Mouse (Mus musculus): ENCODE measurements around the gene Ssna1. TPM values are rescaled to one million over a fixed set of nuclear protein-coding genes. Genes with fewer than 3 reads are reported as not detected.

The Ssna1 gene
- polyA plus RNA-seq, 2 experiments = 135 to 267 TPM

DNA sequence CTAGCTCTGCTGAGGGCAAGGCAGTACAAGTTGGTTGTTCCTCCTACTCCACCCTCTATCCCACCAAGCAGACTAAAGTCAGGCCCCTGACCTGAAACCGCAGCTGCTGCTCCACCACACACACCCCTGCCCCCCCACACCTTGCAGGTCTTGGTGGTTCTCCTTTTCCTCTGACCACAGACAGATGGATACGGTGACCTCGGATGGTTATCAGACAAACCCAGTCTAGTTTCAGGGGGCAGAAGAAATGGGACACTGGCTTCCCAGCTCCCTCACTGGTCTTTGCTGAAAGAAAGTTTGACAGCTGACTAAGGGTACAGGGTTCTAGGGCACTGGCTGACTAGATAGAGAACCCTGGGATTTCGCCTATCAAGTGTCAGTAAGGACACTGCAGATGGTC lies 38.8 kb downstream of the Ssna1 start:
- TF ChIP-seq POLR2A (IDR thresholded peaks at IDR 0.05; ENCODE audit: borderline replicate concordance, extremely low read depth, insufficient read depth, insufficient read length) = no peak
- ATAC-seq (ENCODE audit: low FRiP score, low read depth) (no peak), DNase-seq (ENCODE audit: low spot score) (no peak)
- Histone ChIP-seq H3K4me1 (ENCODE audit: control insufficient read depth, insufficient read depth, low read length) (peaks cover 3% of the 10 kb centered on the region; the same call in 1 of the 2 replicates), H3K4me3 (replicated peaks; ENCODE audit: low read length) (no peak overlapping the region), H3K9me3 (ENCODE audit: control insufficient read depth, low read length) (no peaks in the 10 kb centered on the region), H3K9ac (ENCODE audit: low read depth, low read length, severe bottlenecking) (no peak overlapping the region), H3K36me3 (ENCODE audit: control insufficient read depth, insufficient read depth, low read length) (no peaks in the 10 kb centered on the region), H3K27ac (replicated peaks; ENCODE audit: low read depth, low read length) (no peak overlapping the region), H3K4me2 (replicated peaks; ENCODE audit: low read depth, low read length, severe bottlenecking) (no peak overlapping the region), H3K27me3 (ENCODE audit: control insufficient read depth, insufficient read depth, low read length) (no peaks in the 10 kb centered on the region)
- WGBS = 73% methylated on average over 4 of the region's 4 CpGs

GRCm38 (mm10) chr2:25231038-25231437 lies 41.2 kb downstream of the Ssna1 start:
- TF ChIP-seq POLR2A (IDR thresholded peaks at IDR 0.05; ENCODE audit: borderline replicate concordance, extremely low read depth, insufficient read depth, insufficient read length) = no peak
- WGBS = 46% methylated on average over 12 of the region's 12 CpGs
- no peak for ATAC-seq (ENCODE audit: low FRiP score, low read depth)
- H3K36me3 ChIP-seq (ENCODE audit: control insufficient read depth, insufficient read depth, low read length) = no peaks in the 10 kb centered on the region
- no peak for DNase-seq (ENCODE audit: low spot score)
- H3K4me3 ChIP-seq (replicated peaks; ENCODE audit: low read length) = no peak overlapping the region
- no peak overlapping the region for H3K9ac ChIP-seq (ENCODE audit: low read depth, low read length, severe bottlenecking)
- H3K4me2 ChIP-seq (replicated peaks; ENCODE audit: low read depth, low read length, severe bottlenecking) = no peak overlapping the region
- no peaks in the 10 kb centered on the region for H3K27me3 ChIP-seq (ENCODE audit: control insufficient read depth, insufficient read depth, low read length)
- H3K4me1 ChIP-seq (ENCODE audit: control insufficient read depth, insufficient read depth, low read length) = peaks cover 3% of the 10 kb centered on the region; the same call in 1 of the 2 replicates
- H3K27ac ChIP-seq (replicated peaks; ENCODE audit: low read depth, low read length) = no peak overlapping the region
- no peaks in the 10 kb centered on the region for H3K9me3 ChIP-seq (ENCODE audit: control insufficient read depth, low read length)

DNA sequence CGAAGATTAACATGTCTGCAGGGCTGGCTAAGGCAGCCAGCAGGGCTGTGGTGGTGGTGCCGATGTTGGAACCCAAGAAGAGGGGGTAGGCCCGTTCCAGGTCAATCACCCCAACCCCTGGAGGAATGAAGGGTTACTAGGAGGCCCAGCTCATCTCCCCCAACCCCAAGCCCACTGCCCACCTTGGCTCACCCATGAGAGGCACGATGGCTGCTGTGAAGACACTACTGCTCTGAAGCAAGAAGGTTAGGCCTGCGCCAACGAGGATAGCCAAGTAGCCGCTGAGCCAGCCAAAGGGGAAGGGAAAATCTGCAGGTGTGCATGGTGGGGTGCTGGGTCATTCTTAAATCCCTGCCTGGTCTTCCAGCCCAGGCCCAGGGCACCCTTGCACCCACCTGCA lies 41.7 kb downstream of the Ssna1 start:
- ATAC-seq (ENCODE audit: low FRiP score, low read depth) (no peak), DNase-seq (ENCODE audit: low spot score) (no peak)
- TF ChIP-seq POLR2A (IDR thresholded peaks at IDR 0.05; ENCODE audit: borderline replicate concordance, extremely low read depth, insufficient read depth, insufficient read length) = no peak
- H3K9me3 ChIP-seq (ENCODE audit: control insufficient read depth, low read length) = no peaks in the 10 kb centered on the region
- no peak overlapping the region for H3K4me3 ChIP-seq (replicated peaks; ENCODE audit: low read length)
- 80% methylated on average over 7 of the region's 7 CpGs for WGBS
- H3K27me3 ChIP-seq (ENCODE audit: control insufficient read depth, insufficient read depth, low read length) = no peaks in the 10 kb centered on the region
- no peak overlapping the region for H3K9ac ChIP-seq (ENCODE audit: low read depth, low read length, severe bottlenecking)
- H3K27ac ChIP-seq (replicated peaks; ENCODE audit: low read depth, low read length) = no peak overlapping the region
- no peak overlapping the region for H3K4me2 ChIP-seq (replicated peaks; ENCODE audit: low read depth, low read length, severe bottlenecking)
- peaks cover 3% of the 10 kb centered on the region; the same call in 1 of the 2 replicates for H3K4me1 ChIP-seq (ENCODE audit: control insufficient read depth, insufficient read depth, low read length)
- H3K36me3 ChIP-seq (ENCODE audit: control insufficient read depth, insufficient read depth, low read length) = no peaks in the 10 kb centered on the region

DNA sequence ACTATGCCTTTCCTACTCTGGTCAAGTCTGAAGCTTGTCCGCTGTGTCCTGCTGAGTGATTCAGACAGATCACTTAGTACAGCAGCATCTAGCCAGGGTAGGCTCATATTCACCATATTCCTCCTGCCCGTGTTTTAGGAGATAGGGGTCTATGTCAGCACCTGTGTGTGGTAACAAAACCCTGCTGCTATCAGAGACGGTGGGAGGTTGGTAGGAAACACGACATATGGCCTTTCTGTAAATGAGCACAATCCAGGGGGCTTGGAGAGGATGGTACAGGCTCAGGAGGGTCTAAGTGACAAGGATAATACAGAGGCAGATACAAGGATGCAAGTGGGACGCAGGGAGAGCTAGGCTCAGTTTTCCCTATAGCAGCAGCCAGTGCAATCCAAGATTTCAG lies 42.7 kb downstream of the Ssna1 start:
- Histone ChIP-seq H3K27me3 (ENCODE audit: control insufficient read depth, insufficient read depth, low read length) (no peaks in the 10 kb centered on the region), H3K4me1 (ENCODE audit: control insufficient read depth, insufficient read depth, low read length) (peaks cover 5% of the 10 kb centered on the region; the same call in 1 of the 2 replicates), H3K36me3 (ENCODE audit: control insufficient read depth, insufficient read depth, low read length) (no peaks in the 10 kb centered on the region), H3K9ac (ENCODE audit: low read depth, low read length, severe bottlenecking) (no peak overlapping the region), H3K4me2 (replicated peaks; ENCODE audit: low read depth, low read length, severe bottlenecking) (no peak overlapping the region), H3K4me3 (replicated peaks; ENCODE audit: low read length) (no peak overlapping the region), H3K27ac (replicated peaks; ENCODE audit: low read depth, low read length) (no peak overlapping the region), H3K9me3 (ENCODE audit: control insufficient read depth, low read length) (no peaks in the 10 kb centered on the region)
- 76% methylated on average over 5 of the region's 5 CpGs for WGBS
- TF ChIP-seq POLR2A (IDR thresholded peaks at IDR 0.05; ENCODE audit: borderline replicate concordance, extremely low read depth, insufficient read depth, insufficient read length) = no peak
- no peak for ATAC-seq (ENCODE audit: low FRiP score, low read depth)
- no peak for DNase-seq (ENCODE audit: low spot score)

DNA sequence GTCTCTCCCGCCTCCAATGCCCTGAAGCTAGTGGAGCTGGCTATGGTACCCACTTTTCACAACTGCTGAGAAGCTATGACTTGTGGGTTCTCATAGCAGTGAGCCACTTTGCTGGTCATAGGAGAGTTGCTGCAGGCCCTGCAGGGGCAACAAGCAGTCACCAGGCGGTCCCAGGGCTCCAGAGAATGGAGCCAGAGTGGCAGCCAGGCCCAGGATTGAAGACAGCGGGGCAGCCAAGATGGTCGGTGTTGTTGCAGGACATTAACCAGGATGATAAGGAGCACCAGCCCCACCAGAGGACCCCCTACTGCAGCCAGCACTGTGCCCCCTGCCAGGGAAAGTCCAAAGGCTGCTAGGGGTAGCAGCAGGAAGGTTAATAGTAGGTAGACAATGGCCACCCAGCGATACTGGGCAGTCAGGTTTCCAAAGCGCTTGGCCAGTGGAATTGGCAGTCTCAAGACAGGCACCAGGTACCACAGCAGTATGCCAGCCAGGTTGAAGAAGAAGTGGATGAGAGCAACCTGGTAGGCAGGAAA lies 43.2 kb downstream of the Ssna1 start:
- Histone ChIP-seq H3K4me1 (ENCODE audit: control insufficient read depth, insufficient read depth, low read length) (peaks cover 5% of the 10 kb centered on the region; the same call in 1 of the 2 replicates), H3K9me3 (ENCODE audit: control insufficient read depth, low read length) (no peaks in the 10 kb centered on the region), H3K36me3 (ENCODE audit: control insufficient read depth, insufficient read depth, low read length) (no peaks in the 10 kb centered on the region), H3K27ac (replicated peaks; ENCODE audit: low read depth, low read length) (no peak overlapping the region), H3K27me3 (ENCODE audit: control insufficient read depth, insufficient read depth, low read length) (no peaks in the 10 kb centered on the region), H3K4me3 (replicated peaks; ENCODE audit: low read length) (no peak overlapping the region), H3K9ac (ENCODE audit: low read depth, low read length, severe bottlenecking) (no peak overlapping the region), H3K4me2 (replicated peaks; ENCODE audit: low read depth, low read length, severe bottlenecking) (peak overlapping the region; percentile 24; the same call in 1 of the 2 replicates)
- 72% methylated on average over 6 of the region's 6 CpGs for WGBS
- DNase-seq (ENCODE audit: low spot score) (no peak), ATAC-seq (ENCODE audit: low FRiP score, low read depth) (no peak)
- no peak for TF ChIP-seq POLR2A (IDR thresholded peaks at IDR 0.05; ENCODE audit: borderline replicate concordance, extremely low read depth, insufficient read depth, insufficient read length)

Measured in limb, embryonic 14.5 days (tissue).